Mouse (Mus musculus): Measurements from ENCODE around the gene Cnih3. TPM values are rescaled to one million over a fixed set of nuclear protein-coding genes. Genes with fewer than 3 reads are reported as not detected.

The Cnih3 gene
- polyA plus RNA-seq, 1 experiment, result not detected

GRCm38 (mm10) chr1:181445041-181445440 lies 92.6 kb downstream of the Cnih3 start:
- TF ChIP-seq CTCF (IDR thresholded peaks at IDR 0.05; ENCODE audit: extremely low read depth, insufficient read depth, insufficient read length, insufficient replicate concordance) (no peak), POLR2A (IDR thresholded peaks at IDR 0.05; ENCODE audit: low read depth, low read length) (no peak)
- 66% methylated on average over 5 of the region's 5 CpGs for WGBS
- no peaks in the 10 kb centered on the region for H3K4me1 ChIP-seq (ENCODE audit: control insufficient read depth, insufficient read depth, insufficient read length)
- no peaks in the 10 kb centered on the region for H3K36me3 ChIP-seq (ENCODE audit: control insufficient read depth, insufficient read depth, low read length)
- H3K27ac ChIP-seq (ENCODE audit: insufficient read depth, low read length), result no peak overlapping the region
- DNase-seq (ENCODE audit: low read depth in 1 of 2, low spot score in 2 of 2), result no peak
- no peaks in the 10 kb centered on the region for H3K27me3 ChIP-seq (ENCODE audit: control insufficient read depth, insufficient read depth, low read length)
- H3K4me3 ChIP-seq (ENCODE audit: extremely low read depth, insufficient read depth, insufficient read length), result no peak overlapping the region

GRCm38 (mm10) chr1:181445630-181446257 lies 93.3 kb downstream of the Cnih3 start:
- Histone ChIP-seq H3K36me3 (ENCODE audit: control insufficient read depth, insufficient read depth, low read length) (no peaks in the 10 kb centered on the region), H3K27me3 (ENCODE audit: control insufficient read depth, insufficient read depth, low read length) (no peaks in the 10 kb centered on the region), H3K27ac (ENCODE audit: insufficient read depth, low read length) (no peak overlapping the region), H3K4me1 (ENCODE audit: control insufficient read depth, insufficient read depth, insufficient read length) (no peaks in the 10 kb centered on the region), H3K4me3 (ENCODE audit: extremely low read depth, insufficient read depth, insufficient read length) (no peak overlapping the region)
- WGBS, result 69% methylated on average over 1 of the region's 1 CpGs
- 0 out of 2 replicates have a peak, but pooled peaks have one; percentile 2 for TF ChIP-seq CTCF (IDR thresholded peaks at IDR 0.05; ENCODE audit: extremely low read depth, insufficient read depth, insufficient read length, insufficient replicate concordance)
- TF ChIP-seq POLR2A (IDR thresholded peaks at IDR 0.05; ENCODE audit: low read depth, low read length), result no peak
- DNase-seq (ENCODE audit: low read depth in 1 of 2, low spot score in 2 of 2), result no peak

GRCm38 (mm10) chr1:181446591-181447114 lies 94.2 kb downstream of the Cnih3 start:
- H3K4me3 ChIP-seq (ENCODE audit: extremely low read depth, insufficient read depth, insufficient read length), result no peak overlapping the region
- H3K4me1 ChIP-seq (ENCODE audit: control insufficient read depth, insufficient read depth, insufficient read length), result no peaks in the 10 kb centered on the region
- no peak for DNase-seq (ENCODE audit: low read depth in 1 of 2, low spot score in 2 of 2)
- H3K36me3 ChIP-seq (ENCODE audit: control insufficient read depth, insufficient read depth, low read length), result no peaks in the 10 kb centered on the region
- H3K27ac ChIP-seq (ENCODE audit: insufficient read depth, low read length), result no peak overlapping the region
- WGBS, result 12% methylated on average over 6 of the region's 6 CpGs
- TF ChIP-seq POLR2A (IDR thresholded peaks at IDR 0.05; ENCODE audit: low read depth, low read length) (no peak), CTCF (IDR thresholded peaks at IDR 0.05; ENCODE audit: extremely low read depth, insufficient read depth, insufficient read length, insufficient replicate concordance) (no peak)
- no peaks in the 10 kb centered on the region for H3K27me3 ChIP-seq (ENCODE audit: control insufficient read depth, insufficient read depth, low read length)

- DNase-seq (ENCODE audit: low read depth in 1 of 2, low spot score in 2 of 2), result no peak
- Histone ChIP-seq H3K4me1 (ENCODE audit: control insufficient read depth, insufficient read depth, insufficient read length) (no peaks in the 10 kb centered on the region), H3K27ac (ENCODE audit: insufficient read depth, low read length) (no peak overlapping the region), H3K4me3 (ENCODE audit: extremely low read depth, insufficient read depth, insufficient read length) (no peak overlapping the region), H3K27me3 (ENCODE audit: control insufficient read depth, insufficient read depth, low read length) (no peaks in the 10 kb centered on the region), H3K36me3 (ENCODE audit: control insufficient read depth, insufficient read depth, low read length) (no peaks in the 10 kb centered on the region)
- no peak for TF ChIP-seq CTCF (IDR thresholded peaks at IDR 0.05; ENCODE audit: extremely low read depth, insufficient read depth, insufficient read length, insufficient replicate concordance)
- no peak for TF ChIP-seq POLR2A (IDR thresholded peaks at IDR 0.05; ENCODE audit: low read depth, low read length)
- WGBS, result 71% methylated on average over 4 of the region's 4 CpGs
These were observed 95.1 kb downstream of the Cnih3 start for GRCm38 (mm10) chr1:181447576-181447975.

- Histone ChIP-seq H3K27ac (ENCODE audit: insufficient read depth, low read length) (no peak overlapping the region), H3K36me3 (ENCODE audit: control insufficient read depth, insufficient read depth, low read length) (no peaks in the 10 kb centered on the region), H3K27me3 (ENCODE audit: control insufficient read depth, insufficient read depth, low read length) (no peaks in the 10 kb centered on the region), H3K4me3 (ENCODE audit: extremely low read depth, insufficient read depth, insufficient read length) (no peak overlapping the region), H3K4me1 (ENCODE audit: control insufficient read depth, insufficient read depth, insufficient read length) (no peaks in the 10 kb centered on the region)
- no peak for DNase-seq (ENCODE audit: low read depth in 1 of 2, low spot score in 2 of 2)
- TF ChIP-seq POLR2A (IDR thresholded peaks at IDR 0.05; ENCODE audit: low read depth, low read length) (no peak), CTCF (IDR thresholded peaks at IDR 0.05; ENCODE audit: extremely low read depth, insufficient read depth, insufficient read length, insufficient replicate concordance) (no peak)
- WGBS, result 87% methylated on average over 7 of the region's 7 CpGs
These were observed 95.6 kb downstream of the Cnih3 start for GRCm38 (mm10) chr1:181448041-181448440.

GRCm38 (mm10) chr1:181453106-181453505 lies 100.7 kb downstream of the Cnih3 start:
- 84% methylated on average over 6 of the region's 6 CpGs for WGBS
- H3K27me3 ChIP-seq (ENCODE audit: control insufficient read depth, insufficient read depth, low read length), result no peaks in the 10 kb centered on the region
- no peak overlapping the region for H3K27ac ChIP-seq (ENCODE audit: insufficient read depth, low read length)
- TF ChIP-seq CTCF (IDR thresholded peaks at IDR 0.05; ENCODE audit: extremely low read depth, insufficient read depth, insufficient read length, insufficient replicate concordance) (no peak), POLR2A (IDR thresholded peaks at IDR 0.05; ENCODE audit: low read depth, low read length) (no peak)
- no peak overlapping the region for H3K4me3 ChIP-seq (ENCODE audit: extremely low read depth, insufficient read depth, insufficient read length)
- H3K4me1 ChIP-seq (ENCODE audit: control insufficient read depth, insufficient read depth, insufficient read length), result no peaks in the 10 kb centered on the region
- DNase-seq (ENCODE audit: low read depth in 1 of 2, low spot score in 2 of 2), result no peak
- no peaks in the 10 kb centered on the region for H3K36me3 ChIP-seq (ENCODE audit: control insufficient read depth, insufficient read depth, low read length)

- no peak for TF ChIP-seq CTCF (IDR thresholded peaks at IDR 0.05; ENCODE audit: extremely low read depth, insufficient read depth, insufficient read length, insufficient replicate concordance)
- no peak for TF ChIP-seq POLR2A (IDR thresholded peaks at IDR 0.05; ENCODE audit: low read depth, low read length)
- WGBS, result 33% methylated on average over 7 of the region's 7 CpGs
- Histone ChIP-seq H3K4me1 (ENCODE audit: control insufficient read depth, insufficient read depth, insufficient read length) (no peaks in the 10 kb centered on the region), H3K27ac (ENCODE audit: insufficient read depth, low read length) (no peak overlapping the region), H3K36me3 (ENCODE audit: control insufficient read depth, insufficient read depth, low read length) (no peaks in the 10 kb centered on the region), H3K4me3 (ENCODE audit: extremely low read depth, insufficient read depth, insufficient read length) (no peak overlapping the region), H3K27me3 (ENCODE audit: control insufficient read depth, insufficient read depth, low read length) (no peaks in the 10 kb centered on the region)
- no peak for DNase-seq (ENCODE audit: low read depth in 1 of 2, low spot score in 2 of 2)
These were observed 104.5 kb downstream of the Cnih3 start for GRCm38 (mm10) chr1:181456911-181457310.
